Mouse (Mus musculus): Measurements from ENCODE around the gene Pla2g15. TPM values are rescaled to one million over a fixed set of nuclear protein-coding genes. Genes with fewer than 3 reads are reported as not detected.

Pla2g15 gene
- polyA plus RNA-seq, 1 experiment from 2014 or later, result 7.9 TPM

DNA sequence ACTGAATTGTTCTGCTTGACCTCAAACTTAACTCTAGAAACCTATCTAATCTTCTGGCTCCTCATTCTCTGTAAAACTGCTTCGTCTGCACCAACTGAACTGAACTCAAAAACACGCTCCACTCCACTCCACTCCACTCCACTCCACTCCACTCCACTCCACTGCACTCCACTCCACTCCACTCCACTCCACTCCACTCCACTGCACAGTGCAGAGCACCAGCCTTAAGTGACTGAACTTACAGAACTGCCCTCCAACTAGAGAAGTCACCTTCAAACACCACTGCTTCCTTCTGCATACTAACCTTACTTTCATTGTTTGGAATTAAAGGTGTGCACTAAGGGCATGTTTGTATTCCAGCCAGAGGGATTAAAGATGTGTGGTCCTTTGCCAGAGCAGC is 38.2 kb upstream of the Pla2g15 start:
- Histone ChIP-seq H3K36me3 (ENCODE audit: control insufficient read depth, insufficient read depth) (peaks cover 42% of the 10 kb centered on the region), H3K27me3 (replicated peaks; ENCODE audit: control insufficient read depth, insufficient read depth, low read length) (no peaks in the 10 kb centered on the region), H3K27ac (ENCODE audit: low read depth, low read length) (no peak overlapping the region), H3K4me2 (replicated peaks; ENCODE audit: low read depth) (no peak overlapping the region), H3K9me3 (ENCODE audit: control insufficient read depth) (no peaks in the 10 kb centered on the region), H3K4me3 (ENCODE audit: low read depth, low read length) (no peak overlapping the region), H3K4me1 (replicated peaks; ENCODE audit: control insufficient read depth, insufficient read depth, low read length) (no peaks in the 10 kb centered on the region), H3K9ac (ENCODE audit: low read depth, low read length) (no peak overlapping the region)
- ATAC-seq, result no peak
- TF ChIP-seq CTCF (IDR thresholded peaks at IDR 0.05; ENCODE audit: low read depth), result no peak
- WGBS, result 74% methylated on average over 2 of the region's 2 CpGs

- no peaks in the 10 kb centered on the region for H3K4me1 ChIP-seq (replicated peaks; ENCODE audit: control insufficient read depth, insufficient read depth, low read length)
- no peak overlapping the region for H3K9ac ChIP-seq (ENCODE audit: low read depth, low read length)
- WGBS, result 78% methylated on average over 1 of the region's 1 CpGs
- no peak overlapping the region for H3K27ac ChIP-seq (ENCODE audit: low read depth, low read length)
- H3K36me3 ChIP-seq (ENCODE audit: control insufficient read depth, insufficient read depth), result peaks cover 42% of the 10 kb centered on the region
- H3K9me3 ChIP-seq (ENCODE audit: control insufficient read depth), result no peaks in the 10 kb centered on the region
- no peak overlapping the region for H3K4me3 ChIP-seq (ENCODE audit: low read depth, low read length)
- no peak for ATAC-seq
- peak; percentile 11; the same call in 1 of the 2 replicates for TF ChIP-seq CTCF (IDR thresholded peaks at IDR 0.05; ENCODE audit: low read depth)
- H3K4me2 ChIP-seq (replicated peaks; ENCODE audit: low read depth), result no peak overlapping the region
- H3K27me3 ChIP-seq (replicated peaks; ENCODE audit: control insufficient read depth, insufficient read depth, low read length), result no peaks in the 10 kb centered on the region
Observed at GRCm38 (mm10) chr8:106112514-106112913, 37.7 kb upstream of the Pla2g15 start.

DNA sequence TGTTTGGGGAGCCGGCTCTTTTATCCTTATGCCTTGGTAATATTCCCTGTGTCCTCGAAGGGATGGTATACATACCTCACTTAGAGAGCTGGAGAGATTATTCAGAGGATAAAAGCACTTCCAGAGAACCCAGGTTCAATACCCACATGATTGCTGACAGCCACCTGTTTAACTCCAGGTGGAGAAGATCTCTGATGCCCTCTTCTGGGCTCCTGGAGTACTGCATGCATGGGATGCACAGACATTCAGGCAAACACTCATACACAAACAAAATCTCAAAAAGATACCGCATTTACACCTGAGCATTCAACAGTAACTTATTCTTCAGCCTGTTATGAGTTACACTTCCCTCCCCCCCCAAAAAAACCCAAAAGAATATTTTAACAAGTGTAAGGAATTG is 34.3 kb upstream of the Pla2g15 start:
- Histone ChIP-seq H3K27ac (ENCODE audit: low read depth, low read length) (no peak overlapping the region), H3K4me3 (ENCODE audit: low read depth, low read length) (no peak overlapping the region), H3K27me3 (replicated peaks; ENCODE audit: control insufficient read depth, insufficient read depth, low read length) (no peaks in the 10 kb centered on the region), H3K9ac (ENCODE audit: low read depth, low read length) (no peak overlapping the region), H3K36me3 (ENCODE audit: control insufficient read depth, insufficient read depth) (peaks cover 34% of the 10 kb centered on the region), H3K4me2 (replicated peaks; ENCODE audit: low read depth) (no peak overlapping the region), H3K9me3 (ENCODE audit: control insufficient read depth) (no peaks in the 10 kb centered on the region), H3K4me1 (replicated peaks; ENCODE audit: control insufficient read depth, insufficient read depth, low read length) (no peaks in the 10 kb centered on the region)
- ATAC-seq, result no peak
- 96% methylated on average over 3 of the region's 3 CpGs for WGBS
- peak; percentile 75 for TF ChIP-seq CTCF (IDR thresholded peaks at IDR 0.05; ENCODE audit: low read depth)

- H3K9me3 ChIP-seq (ENCODE audit: control insufficient read depth), result no peaks in the 10 kb centered on the region
- H3K27me3 ChIP-seq (replicated peaks; ENCODE audit: control insufficient read depth, insufficient read depth, low read length), result no peaks in the 10 kb centered on the region
- peaks cover 42% of the 10 kb centered on the region for H3K36me3 ChIP-seq (ENCODE audit: control insufficient read depth, insufficient read depth)
- H3K4me1 ChIP-seq (replicated peaks; ENCODE audit: control insufficient read depth, insufficient read depth, low read length), result no peaks in the 10 kb centered on the region
- H3K9ac ChIP-seq (ENCODE audit: low read depth, low read length), result no peak overlapping the region
- H3K27ac ChIP-seq (ENCODE audit: low read depth, low read length), result no peak overlapping the region
- H3K4me3 ChIP-seq (ENCODE audit: low read depth, low read length), result no peak overlapping the region
- peak; percentile 27 for TF ChIP-seq CTCF (IDR thresholded peaks at IDR 0.05; ENCODE audit: low read depth)
- no peak for ATAC-seq
- H3K4me2 ChIP-seq (replicated peaks; ENCODE audit: low read depth), result no peak overlapping the region
- WGBS, result 80% methylated on average over 3 of the region's 3 CpGs
Observed at GRCm38 (mm10) chr8:106123443-106123842, 26.8 kb upstream of the Pla2g15 start.

GRCm38 (mm10) chr8:106126055-106126454 is 24.1 kb upstream of the Pla2g15 start:
- Histone ChIP-seq H3K4me3 (ENCODE audit: low read depth, low read length) (no peak overlapping the region), H3K27me3 (replicated peaks; ENCODE audit: control insufficient read depth, insufficient read depth, low read length) (no peaks in the 10 kb centered on the region), H3K4me1 (replicated peaks; ENCODE audit: control insufficient read depth, insufficient read depth, low read length) (no peaks in the 10 kb centered on the region), H3K9ac (ENCODE audit: low read depth, low read length) (no peak overlapping the region), H3K36me3 (ENCODE audit: control insufficient read depth, insufficient read depth) (peaks cover 49% of the 10 kb centered on the region), H3K27ac (ENCODE audit: low read depth, low read length) (no peak overlapping the region), H3K4me2 (replicated peaks; ENCODE audit: low read depth) (no peak overlapping the region), H3K9me3 (ENCODE audit: control insufficient read depth) (no peaks in the 10 kb centered on the region)
- no peak for ATAC-seq
- no peak for TF ChIP-seq CTCF (IDR thresholded peaks at IDR 0.05; ENCODE audit: low read depth)
- 92% methylated on average over 1 of the region's 1 CpGs for WGBS

DNA sequence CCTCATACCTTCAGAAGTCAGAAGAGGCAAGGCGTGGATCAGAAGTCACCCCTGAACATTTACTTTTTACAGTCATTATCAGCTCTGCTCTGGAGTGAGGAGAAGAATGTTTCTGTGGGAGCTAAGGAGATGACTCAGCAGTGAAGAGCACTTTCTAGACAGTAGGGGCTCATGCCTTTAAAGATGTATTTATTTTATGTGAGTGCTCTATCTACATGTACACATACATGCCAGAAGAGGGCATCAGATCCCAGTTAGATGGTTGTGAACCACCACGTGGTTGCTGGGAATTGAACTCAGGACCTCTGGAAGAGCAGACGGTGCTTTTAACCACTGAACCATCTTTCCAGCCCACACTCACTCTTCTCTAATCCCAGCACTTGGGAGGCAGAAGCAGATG is 23.1 kb upstream of the Pla2g15 start:
- Histone ChIP-seq H3K9ac (ENCODE audit: low read depth, low read length) (no peak overlapping the region), H3K4me3 (ENCODE audit: low read depth, low read length) (no peak overlapping the region), H3K27ac (ENCODE audit: low read depth, low read length) (no peak overlapping the region), H3K36me3 (ENCODE audit: control insufficient read depth, insufficient read depth) (peaks cover 58% of the 10 kb centered on the region), H3K9me3 (ENCODE audit: control insufficient read depth) (no peaks in the 10 kb centered on the region), H3K27me3 (replicated peaks; ENCODE audit: control insufficient read depth, insufficient read depth, low read length) (no peaks in the 10 kb centered on the region), H3K4me2 (replicated peaks; ENCODE audit: low read depth) (no peak overlapping the region), H3K4me1 (replicated peaks; ENCODE audit: control insufficient read depth, insufficient read depth, low read length) (no peaks in the 10 kb centered on the region)
- WGBS, result 70% methylated on average over 3 of the region's 3 CpGs
- ATAC-seq, result no peak
- peak; percentile 28; the same call in 1 of the 2 replicates for TF ChIP-seq CTCF (IDR thresholded peaks at IDR 0.05; ENCODE audit: low read depth)

GRCm38 (mm10) chr8:106127882-106128410 is 22.3 kb upstream of the Pla2g15 start:
- no peaks in the 10 kb centered on the region for H3K27me3 ChIP-seq (replicated peaks; ENCODE audit: control insufficient read depth, insufficient read depth, low read length)
- no peaks in the 10 kb centered on the region for H3K9me3 ChIP-seq (ENCODE audit: control insufficient read depth)
- H3K27ac ChIP-seq (ENCODE audit: low read depth, low read length), result no peak overlapping the region
- H3K9ac ChIP-seq (ENCODE audit: low read depth, low read length), result no peak overlapping the region
- H3K4me1 ChIP-seq (replicated peaks; ENCODE audit: control insufficient read depth, insufficient read depth, low read length), result no peaks in the 10 kb centered on the region
- no peak overlapping the region for H3K4me3 ChIP-seq (ENCODE audit: low read depth, low read length)
- no peak for TF ChIP-seq CTCF (IDR thresholded peaks at IDR 0.05; ENCODE audit: low read depth)
- H3K36me3 ChIP-seq (ENCODE audit: control insufficient read depth, insufficient read depth), result peaks cover 64% of the 10 kb centered on the region
- ATAC-seq, result no peak
- 85% methylated on average over 10 of the region's 10 CpGs for WGBS
- no peak overlapping the region for H3K4me2 ChIP-seq (replicated peaks; ENCODE audit: low read depth)
